Mouse (Mus musculus): ENCODE results near the gene Eps15. TPM values are rescaled to one million over a fixed set of nuclear protein-coding genes. Genes with fewer than 3 reads are reported as not detected.

Eps15 gene
- total RNA-seq (2014; rRNA removed) (29.6 and 33.5 TPM in 2 replicates), polyA plus RNA-seq (2012; rRNA removed) (4.7 and 5.5 TPM in 2 replicates)

GRCm38 (mm10) chr4:109279689-109280458, at the start of gene Eps15:
Gene Eps15, plus strand, starts transcription at chr4:109280268.
- TF ChIP-seq POLR2A (IDR thresholded peaks at IDR 0.05; ENCODE audit: extremely low read depth, insufficient read depth, low read length) (peak; percentile 78), CTCF (IDR thresholded peaks at IDR 0.05; ENCODE audit: low read depth, low read length) (no peak)
- WGBS = 6% methylated on average over 28 of the region's 44 CpGs

GRCm38 (mm10) chr4:109234185-109234584, 45.9 kb upstream of the Eps15 start, which contains the start of gene Calr4:
Gene Calr4, plus strand, starts transcription at chr4:109234485.
- Histone ChIP-seq H3K36me3 (ENCODE audit: control insufficient read depth, insufficient read depth, low read length) (no peaks in the 10 kb centered on the region), H3K27ac (replicated peaks; ENCODE audit: insufficient read depth, low read depth, low read length) (no peak within 1 kb of the TSS)
- WGBS = 89% methylated on average over 2 of the region's 2 CpGs

More at GRCm38 (mm10) chr4:109279689-109280458, at the start of gene Eps15:
- peak within 1 kb of the TSS; percentile 97 for H3K9ac ChIP-seq (ENCODE audit: low read depth, low read length)
- DNase-seq (ENCODE audit: extremely low read depth, low read depth, low spot score) = peak; percentile 70
- peaks cover 20% of the 10 kb centered on the region for H3K79me2 ChIP-seq (ENCODE audit: control insufficient read depth, insufficient read depth, low read length)
- H3K4me1 ChIP-seq (ENCODE audit: control insufficient read depth, insufficient read depth, low read length) = peaks cover 10% of the 10 kb centered on the region
- no peaks in the 10 kb centered on the region for H3K27me3 ChIP-seq (ENCODE audit: control insufficient read depth, insufficient read depth, low read length)
- H3K27ac ChIP-seq (replicated peaks; ENCODE audit: insufficient read depth, low read depth, low read length) = peak within 1 kb of the TSS; percentile 29
- no peaks in the 10 kb centered on the region for H3K36me3 ChIP-seq (ENCODE audit: control insufficient read depth, insufficient read depth, low read length)
- H3K4me3 ChIP-seq (ENCODE audit: insufficient read depth, low read depth, low read length) = peak within 1 kb of the TSS; percentile 77

GRCm38 (mm10) chr4:109234806-109235350, 45.2 kb upstream of the Eps15 start:
- Histone ChIP-seq H3K4me1 (ENCODE audit: control insufficient read depth, insufficient read depth, low read length) (no peaks in the 10 kb centered on the region), H3K27me3 (ENCODE audit: control insufficient read depth, insufficient read depth, low read length) (no peaks in the 10 kb centered on the region; the same call in 1 of the 2 replicates), H3K4me3 (ENCODE audit: insufficient read depth, low read depth, low read length) (no peak overlapping the region), H3K9ac (ENCODE audit: low read depth, low read length) (no peak overlapping the region), H3K27ac (replicated peaks; ENCODE audit: insufficient read depth, low read depth, low read length) (no peak overlapping the region), H3K36me3 (ENCODE audit: control insufficient read depth, insufficient read depth, low read length) (no peaks in the 10 kb centered on the region), H3K79me2 (ENCODE audit: control insufficient read depth, insufficient read depth, low read length) (no peaks in the 10 kb centered on the region)
- WGBS = 76% methylated on average over 9 of the region's 9 CpGs
- TF ChIP-seq CTCF (IDR thresholded peaks at IDR 0.05; ENCODE audit: low read depth, low read length) = no peak
- DNase-seq (ENCODE audit: extremely low read depth, low read depth, low spot score) = no peak

More at GRCm38 (mm10) chr4:109234185-109234584, 45.9 kb upstream of the Eps15 start, which contains the start of gene Calr4:
- H3K4me1 ChIP-seq (ENCODE audit: control insufficient read depth, insufficient read depth, low read length) = no peaks in the 10 kb centered on the region
- H3K27me3 ChIP-seq (ENCODE audit: control insufficient read depth, insufficient read depth, low read length) = no peaks in the 10 kb centered on the region; the same call in 1 of the 2 replicates
- H3K4me3 ChIP-seq (ENCODE audit: insufficient read depth, low read depth, low read length) = no peak within 1 kb of the TSS
- no peak for DNase-seq (ENCODE audit: extremely low read depth, low read depth, low spot score)
- TF ChIP-seq CTCF (IDR thresholded peaks at IDR 0.05; ENCODE audit: low read depth, low read length) (no peak), POLR2A (IDR thresholded peaks at IDR 0.05; ENCODE audit: extremely low read depth, insufficient read depth, low read length) (no peak)
- no peaks in the 10 kb centered on the region for H3K79me2 ChIP-seq (ENCODE audit: control insufficient read depth, insufficient read depth, low read length)
- H3K9ac ChIP-seq (ENCODE audit: low read depth, low read length) = no peak within 1 kb of the TSS

GRCm38 (mm10) chr4:109236186-109236879, 43.7 kb upstream of the Eps15 start:
- no peaks in the 10 kb centered on the region for H3K79me2 ChIP-seq (ENCODE audit: control insufficient read depth, insufficient read depth, low read length)
- no peak overlapping the region for H3K27ac ChIP-seq (replicated peaks; ENCODE audit: insufficient read depth, low read depth, low read length)
- no peak for DNase-seq (ENCODE audit: extremely low read depth, low read depth, low spot score)
- no peaks in the 10 kb centered on the region for H3K27me3 ChIP-seq (ENCODE audit: control insufficient read depth, insufficient read depth, low read length)
- 93% methylated on average over 7 of the region's 7 CpGs for WGBS
- no peaks in the 10 kb centered on the region for H3K4me1 ChIP-seq (ENCODE audit: control insufficient read depth, insufficient read depth, low read length)
- TF ChIP-seq CTCF (IDR thresholded peaks at IDR 0.05; ENCODE audit: low read depth, low read length) (no peak), POLR2A (IDR thresholded peaks at IDR 0.05; ENCODE audit: extremely low read depth, insufficient read depth, low read length) (no peak)
- no peak overlapping the region for H3K4me3 ChIP-seq (ENCODE audit: insufficient read depth, low read depth, low read length)
- H3K36me3 ChIP-seq (ENCODE audit: control insufficient read depth, insufficient read depth, low read length) = no peaks in the 10 kb centered on the region
- no peak overlapping the region for H3K9ac ChIP-seq (ENCODE audit: low read depth, low read length)

GRCm38 (mm10) chr4:109238428-109239268, 41.4 kb upstream of the Eps15 start:
- 90% methylated on average over 24 of the region's 24 CpGs for WGBS
- Histone ChIP-seq H3K4me1 (ENCODE audit: control insufficient read depth, insufficient read depth, low read length) (no peaks in the 10 kb centered on the region), H3K27me3 (ENCODE audit: control insufficient read depth, insufficient read depth, low read length) (no peaks in the 10 kb centered on the region), H3K36me3 (ENCODE audit: control insufficient read depth, insufficient read depth, low read length) (no peaks in the 10 kb centered on the region), H3K27ac (replicated peaks; ENCODE audit: insufficient read depth, low read depth, low read length) (no peak overlapping the region), H3K9ac (ENCODE audit: low read depth, low read length) (no peak overlapping the region), H3K4me3 (ENCODE audit: insufficient read depth, low read depth, low read length) (no peak overlapping the region), H3K79me2 (ENCODE audit: control insufficient read depth, insufficient read depth, low read length) (no peaks in the 10 kb centered on the region)
- TF ChIP-seq CTCF (IDR thresholded peaks at IDR 0.05; ENCODE audit: low read depth, low read length) (no peak), POLR2A (IDR thresholded peaks at IDR 0.05; ENCODE audit: extremely low read depth, insufficient read depth, low read length) (no peak)
- DNase-seq (ENCODE audit: extremely low read depth, low read depth, low spot score) = no peak
